Mouse (Mus musculus) retina, postnatal 7 days (tissue): ENCODE measurements around the gene Nr2e3.
A peak's percentile ranks its signal among the peaks of the same experiment; 100 is the strongest.
"Not testable (repeated sequence)": the region's sequence is repeated elsewhere in the genome, so short reads cannot be mapped to it uniquely, and the experiment has no call there.

Source experiments
- DNase-seq: peaks from one replicate; pipeline ENCODE4 v3.0.0-alpha.2; 2012; ENCODE audit warnings: low read depth, low spot score

Nr2e3 gene

GRCm38 (mm10) chr9:59960559-59960958 is at the start of gene Nr2e3:
TSS of gene Nr2e3 (minus strand) at chr9:59960659.
- DNase-seq: no peak

DNA sequence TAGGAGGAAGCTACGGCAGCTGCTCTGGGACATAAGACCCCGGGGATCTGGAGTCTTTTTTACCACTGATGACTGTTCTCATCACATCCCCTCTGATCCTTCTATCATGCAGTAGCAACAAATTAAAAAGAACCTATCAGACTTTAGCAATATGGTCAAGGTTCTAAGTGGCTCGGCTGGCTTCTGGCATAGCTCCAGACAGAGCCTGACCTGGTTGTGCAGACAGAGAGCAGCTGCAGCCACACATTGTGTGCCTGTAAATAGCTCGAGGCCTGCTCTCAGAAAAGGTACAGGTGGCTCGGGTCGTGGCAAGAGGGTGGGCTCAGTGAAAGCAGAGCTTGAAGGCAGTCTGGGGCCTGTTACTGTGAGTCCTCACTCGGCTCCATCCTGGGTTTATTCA is 48.5 kb upstream of the Nr2e3 start:
- no peak for DNase-seq

DNA sequence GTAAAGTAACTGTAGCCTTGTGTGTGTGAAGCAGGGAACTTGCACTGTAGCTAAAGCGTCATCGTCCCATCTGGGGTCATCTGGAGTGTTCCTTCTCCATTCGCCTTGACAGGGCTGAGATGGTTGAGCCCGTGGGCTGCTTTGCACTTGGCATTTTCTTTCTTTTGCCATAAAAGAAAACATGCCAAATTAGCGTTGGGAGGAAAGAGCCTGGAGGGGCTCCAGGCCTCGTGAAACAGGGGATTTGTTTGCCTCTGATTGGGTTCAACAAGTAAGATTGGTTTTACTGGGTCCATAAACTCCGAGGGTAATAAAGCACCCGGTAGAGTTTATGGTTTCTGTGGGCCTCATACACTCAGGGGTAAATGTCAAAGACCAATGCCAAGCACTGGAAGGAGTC is 41.9 kb upstream of the Nr2e3 start:
- DNase-seq: no peak

DNA sequence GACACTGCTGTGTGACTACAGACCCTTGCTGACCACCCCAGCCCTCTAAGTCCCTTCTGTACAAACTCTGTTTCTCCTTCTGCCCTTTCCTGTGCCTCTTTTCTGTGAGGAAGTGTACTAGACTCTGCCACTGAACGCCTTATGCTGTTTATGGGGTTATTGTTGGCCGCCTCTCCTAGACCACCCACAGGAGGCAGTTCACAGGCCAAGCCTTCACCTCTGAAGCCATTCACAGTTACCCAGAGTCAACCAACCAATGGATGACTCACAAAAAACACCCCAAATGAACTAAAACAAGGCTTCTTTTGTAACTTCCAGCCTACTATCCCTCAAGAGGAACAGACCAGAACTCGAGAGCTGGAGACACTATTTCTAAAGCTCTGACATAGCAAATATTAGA is 41.0 kb upstream of the Nr2e3 start:
- DNase-seq: no peak

DNA sequence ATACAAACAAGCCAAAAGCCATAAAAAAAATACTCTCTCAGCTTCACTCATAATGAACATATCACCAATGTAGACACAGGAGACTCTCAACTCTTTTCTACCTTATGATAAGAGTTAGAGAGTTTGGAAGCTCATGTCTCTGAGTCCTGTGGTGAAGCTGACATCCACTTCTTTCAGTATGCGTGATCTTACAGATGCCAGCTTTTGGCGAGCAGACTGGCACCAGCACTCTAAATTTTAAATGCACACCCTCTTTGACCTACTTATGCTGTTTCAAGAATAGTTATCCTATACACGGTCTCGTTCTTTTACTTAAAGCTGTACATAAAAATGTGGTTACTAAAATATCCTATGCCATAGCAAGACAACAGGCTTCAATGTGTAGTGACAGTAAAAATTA is 37.3 kb upstream of the Nr2e3 start:
- DNase-seq: no peak

DNA sequence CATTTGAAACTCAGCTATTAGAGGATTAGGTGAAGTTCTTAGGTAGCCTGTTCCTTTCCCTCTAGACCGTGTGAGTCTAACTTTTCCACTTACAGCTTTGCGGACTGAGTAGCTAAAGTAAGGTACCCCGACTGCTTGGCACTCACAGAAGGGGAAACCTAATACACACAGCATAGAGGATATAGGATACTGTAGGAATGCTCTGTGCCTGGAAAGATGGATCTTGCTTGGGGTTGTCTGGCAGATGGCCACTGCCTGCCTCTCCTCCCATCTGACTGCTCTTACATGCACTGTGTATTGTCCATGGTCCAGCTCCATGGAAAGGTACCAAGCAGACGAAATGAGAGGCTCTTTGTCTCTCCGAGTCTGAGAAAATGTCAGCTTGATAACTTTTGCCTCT is 30.9 kb upstream of the Nr2e3 start:
- DNase-seq: no peak

GRCm38 (mm10) chr9:59989864-59990263 is 29.4 kb upstream of the Nr2e3 start:
- peak; percentile 66 for DNase-seq

DNA sequence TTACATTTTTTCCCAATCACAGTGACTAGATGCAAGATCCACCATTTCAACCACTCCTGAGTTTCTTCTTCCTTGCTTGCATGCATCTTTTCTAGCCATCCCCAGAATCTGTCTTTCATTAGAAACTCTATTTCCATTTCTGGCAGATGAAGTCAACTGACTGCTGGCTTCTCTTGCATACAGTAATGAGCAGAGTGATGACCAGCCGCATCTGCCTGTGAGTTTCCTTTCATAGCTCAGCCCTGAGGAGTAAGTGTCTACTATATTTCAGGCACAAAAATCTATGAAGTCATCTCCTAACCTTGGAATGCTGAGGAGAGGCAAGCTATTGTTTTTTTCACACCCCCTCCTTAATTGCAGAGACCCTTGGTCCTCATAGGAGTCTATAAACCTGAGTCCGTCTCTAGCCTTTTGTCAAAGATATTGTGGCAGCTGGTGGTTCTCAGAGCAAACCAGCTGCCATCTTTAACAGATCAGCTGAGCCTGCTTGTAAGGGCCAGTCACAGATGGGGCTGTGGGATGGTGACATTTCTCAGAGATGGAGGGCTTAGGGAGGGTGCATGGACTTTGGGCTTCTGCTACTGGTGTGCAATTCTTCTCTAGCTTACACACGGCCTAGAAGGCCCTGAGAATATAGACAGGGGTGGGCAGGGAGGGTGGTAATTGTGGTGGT is 25.6 kb upstream of the Nr2e3 start:
- no peak for DNase-seq

DNA sequence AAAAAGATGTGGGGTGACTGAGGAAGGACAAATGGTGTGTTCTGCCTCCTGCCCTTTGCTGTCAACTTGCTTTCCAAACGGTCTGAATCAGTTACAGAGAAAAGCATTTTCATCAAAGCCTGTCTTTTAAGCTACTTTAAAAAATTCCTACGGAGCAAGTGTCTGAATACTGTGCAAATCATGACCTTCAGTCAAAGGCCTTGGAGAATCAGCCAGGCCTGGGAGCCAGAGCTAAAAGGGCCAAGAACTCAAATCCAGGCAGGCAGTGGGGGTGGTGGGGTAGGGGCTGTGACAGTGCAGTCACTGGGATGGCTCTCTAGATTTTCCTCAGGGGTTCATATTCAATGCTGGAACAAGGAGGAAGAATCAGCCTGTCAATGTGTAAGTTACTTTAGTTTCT is 20.7 kb upstream of the Nr2e3 start:
- DNase-seq: no peak

DNA sequence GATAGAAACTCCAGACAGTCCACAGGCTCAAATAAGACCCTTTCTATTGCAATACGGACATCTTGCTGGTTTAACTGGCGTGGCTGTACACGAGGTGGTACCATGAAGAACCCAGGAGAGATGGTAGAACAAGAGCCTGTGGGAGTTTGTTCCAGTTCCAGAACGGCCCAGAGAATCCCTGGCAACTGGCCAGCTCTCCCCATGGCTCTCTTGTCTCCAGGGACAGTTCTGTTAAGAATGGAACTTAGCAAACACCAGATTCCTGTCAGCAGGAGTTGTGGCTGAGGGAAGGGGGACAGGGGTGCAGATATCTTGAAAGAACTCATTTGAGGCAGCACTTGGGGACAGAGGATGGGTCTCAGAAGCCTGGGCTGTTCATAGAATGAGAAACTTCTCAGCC is 10.8 kb upstream of the Nr2e3 start:
- no peak for DNase-seq

GRCm38 (mm10) chr9:59969383-59969782 is 8.9 kb upstream of the Nr2e3 start:
- no peak for DNase-seq

DNA sequence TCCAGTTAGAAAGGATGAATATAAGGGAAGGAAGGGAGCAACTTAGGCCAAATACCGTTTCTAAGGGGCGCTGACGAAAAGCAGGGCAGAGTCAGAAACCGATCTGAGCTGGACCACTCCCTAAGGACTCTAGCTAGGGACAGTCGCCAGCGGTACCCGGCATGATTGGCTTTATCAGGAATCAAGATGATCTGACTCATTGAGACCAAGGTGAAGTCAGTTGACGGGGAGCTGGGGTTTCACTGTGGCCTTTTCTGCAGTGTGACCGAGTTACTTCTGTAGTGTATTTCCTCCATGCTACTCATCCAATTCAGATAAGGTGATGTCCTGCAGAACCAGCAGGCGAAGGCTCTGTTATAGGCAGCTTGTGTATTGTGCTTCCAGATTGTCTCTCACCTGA is 4.6 kb upstream of the Nr2e3 start:
- no peak for DNase-seq

DNA sequence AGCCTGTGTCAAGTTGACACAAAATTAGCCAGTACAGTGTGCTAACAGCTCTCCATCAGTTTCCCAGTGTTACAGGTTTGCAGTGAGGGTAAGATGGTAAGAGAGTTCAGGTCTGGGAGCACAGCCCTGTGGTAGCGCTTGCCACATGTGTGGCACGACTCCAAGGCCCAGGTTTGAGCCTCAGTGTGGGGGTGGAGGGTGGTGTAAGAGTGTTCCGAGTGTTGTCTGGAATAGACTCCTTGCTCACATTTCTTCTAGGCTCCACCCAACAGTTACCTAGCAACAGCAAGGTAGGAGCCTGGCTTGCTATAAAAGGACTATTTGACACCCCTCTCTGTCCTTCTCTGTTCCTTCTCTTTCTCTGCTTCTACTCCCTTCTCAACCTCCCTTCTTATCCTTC is 3.9 kb upstream of the Nr2e3 start:
- DNase-seq: no peak

- DNase-seq: no peak
These were observed 919 bp upstream of the Nr2e3 start for GRCm38 (mm10) chr9:59961201-59961955.

- peak; percentile 93 for DNase-seq
These were observed 1.2 kb downstream of the Nr2e3 start for GRCm38 (mm10) chr9:59959276-59959675.

DNA sequence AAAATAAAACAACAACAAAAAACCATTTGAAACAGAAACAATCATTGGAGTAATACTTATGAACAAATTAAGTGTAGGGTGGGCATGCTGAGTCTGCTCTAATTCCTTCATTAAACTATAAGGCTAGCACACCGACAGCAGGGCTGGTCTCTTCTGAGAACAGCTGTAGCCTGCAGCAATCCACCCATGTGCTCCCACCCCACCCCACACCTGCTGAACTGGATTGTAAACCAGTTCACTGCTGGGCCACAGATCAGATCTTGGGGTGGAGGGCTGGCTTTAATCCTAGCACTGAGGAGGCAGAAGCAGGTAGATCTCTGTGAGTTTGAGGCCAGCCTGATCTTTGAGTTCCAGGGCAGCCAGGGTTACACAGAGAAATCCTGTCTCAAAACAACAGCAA is 2.3 kb downstream of the Nr2e3 start:
- not testable (repeated sequence) for DNase-seq

DNA sequence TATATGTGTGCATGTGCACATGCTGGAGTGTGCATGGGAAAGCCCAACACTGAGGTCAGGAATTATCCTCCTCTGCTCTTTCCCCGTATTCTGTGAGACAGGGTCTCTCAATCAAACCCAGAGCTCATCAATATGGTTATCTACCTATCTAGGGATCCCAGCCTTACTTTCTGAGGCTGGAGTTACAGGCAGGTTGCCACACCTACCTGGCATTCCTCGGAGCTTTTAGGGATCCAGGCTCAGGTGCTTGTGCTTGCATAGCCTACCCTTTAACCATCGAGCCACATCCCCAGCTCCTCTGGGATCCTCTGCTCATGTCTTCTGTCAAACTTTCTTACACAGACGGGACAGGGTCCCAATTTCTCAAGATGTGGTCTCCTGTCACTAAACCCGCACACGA is 4.0 kb downstream of the Nr2e3 start:
- DNase-seq: no peak

DNA sequence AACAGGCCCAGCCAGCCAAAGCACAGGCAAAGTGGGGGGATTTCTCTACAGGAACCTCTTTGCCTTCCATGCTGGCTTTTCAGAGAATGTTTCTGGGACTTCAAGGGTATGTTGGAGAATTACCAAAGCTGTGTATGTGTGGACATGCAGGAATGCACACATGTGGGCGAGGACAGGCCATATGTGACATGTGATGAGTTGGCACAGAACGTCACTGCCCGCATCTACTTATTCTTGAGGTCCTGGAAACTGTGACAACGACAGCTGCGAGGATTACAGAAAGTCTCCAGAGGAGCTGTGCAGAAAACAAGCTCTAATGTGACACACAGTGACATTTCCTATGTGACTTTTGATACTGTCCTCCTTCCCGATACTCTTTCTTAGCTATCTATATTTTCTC is 4.8 kb downstream of the Nr2e3 start:
- DNase-seq: no peak

DNA sequence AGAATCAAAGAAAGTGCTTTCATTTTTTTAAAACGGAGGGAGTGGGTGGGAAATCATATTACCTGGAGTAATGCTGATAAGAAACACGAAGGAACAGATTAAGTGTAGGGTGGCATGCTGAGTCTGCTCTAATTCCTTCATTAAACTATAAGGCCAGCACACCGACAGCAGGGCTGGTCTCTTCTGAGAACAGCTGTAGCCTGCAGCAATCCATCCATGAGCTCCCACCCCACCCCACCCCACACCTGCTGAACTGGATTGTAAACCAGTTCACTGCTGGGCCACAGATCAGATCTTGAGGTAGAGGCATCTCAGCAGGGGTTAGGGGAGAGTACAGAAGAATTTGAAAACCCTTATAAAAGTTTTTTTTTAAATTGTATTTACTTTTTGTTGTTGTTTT is 5.3 kb downstream of the Nr2e3 start:
- no peak for DNase-seq

- DNase-seq: no peak
These were observed 6.9 kb downstream of the Nr2e3 start for GRCm38 (mm10) chr9:59953556-59953955.

- DNase-seq: peak; percentile 85
These were observed 7.9 kb downstream of the Nr2e3 start for GRCm38 (mm10) chr9:59952515-59953070.

DNA sequence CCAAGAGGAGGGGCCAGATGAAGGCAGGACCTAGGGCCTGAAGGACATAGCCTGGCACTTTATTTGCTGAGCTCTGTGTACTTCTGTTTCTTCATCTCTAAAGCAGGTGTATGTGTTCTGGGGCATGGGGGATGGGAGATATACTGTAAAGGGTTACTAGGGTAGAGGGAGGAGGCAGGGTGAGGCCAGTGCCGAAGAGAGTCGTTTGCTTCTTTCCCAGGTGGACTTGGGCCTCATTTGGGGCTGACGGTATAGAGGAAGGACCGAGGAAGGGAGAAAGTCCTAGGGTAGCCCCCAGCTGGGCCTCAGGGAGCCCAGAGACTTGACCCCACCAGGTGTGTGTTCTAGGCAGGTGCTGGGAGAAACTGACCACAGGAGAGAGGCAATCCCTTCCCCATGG is 8.5 kb downstream of the Nr2e3 start:
- no peak for DNase-seq
